Mouse (Mus musculus): ENCODE measurements at regions not wholly inside any gene's neighbourhood (a gene's known extent, or its start where the extent isn't known, plus 50 kb on each side); places are given as distances from the start of the nearest gene placed in this dataset.

- no peak for TF ChIP-seq CTCF (IDR thresholded peaks at IDR 0.05; ENCODE audit: low read depth)
- no peak for TF ChIP-seq EP300 (optimal IDR thresholded peaks at IDR 0.05)
Observed at GRCm38 (mm10) chr12:27507523-27508225, 165.3 kb upstream of the Sox11 start.

Measured in stomach, postnatal 0 days (tissue).